Mouse (Mus musculus): ENCODE results near the gene Txnrd2.

The Txnrd2 gene

GRCm38 (mm10) chr16:18417491-18417890, 8.7 kb upstream of the Txnrd2 start:
- no peak for DNase-seq (ENCODE audit: low spot score)

GRCm38 (mm10) chr16:18418756-18419602, 7.2 kb upstream of the Txnrd2 start:
- no peak for DNase-seq (ENCODE audit: low spot score)

DNA sequence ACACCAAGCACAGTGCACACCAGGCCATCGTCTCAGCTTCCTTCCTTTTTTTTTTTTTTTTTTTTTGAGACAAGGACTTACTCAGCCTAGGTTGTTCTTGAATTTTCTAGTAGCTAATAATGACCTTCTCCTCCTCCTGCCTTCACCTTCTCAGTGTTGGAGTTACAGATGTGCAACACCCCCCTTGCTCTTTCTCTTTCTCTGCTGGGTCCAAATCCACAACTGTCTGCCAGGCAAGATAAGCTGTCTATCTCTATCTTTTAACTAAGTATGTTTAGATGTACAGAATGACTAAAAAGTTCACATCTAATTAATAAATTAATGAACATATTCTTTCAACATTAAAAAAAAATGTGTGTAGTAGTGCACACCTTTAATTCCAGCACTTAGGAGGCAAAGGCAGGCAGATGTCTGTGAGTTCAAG, 6.6 kb upstream of the Txnrd2 start:
- no peak for DNase-seq (ENCODE audit: low spot score)

- DNase-seq (ENCODE audit: low spot score) = no peak
Measured at GRCm38 (mm10) chr16:18420571-18420970, 5.6 kb upstream of the Txnrd2 start.

- DNase-seq (ENCODE audit: low spot score) = no peak
Measured at GRCm38 (mm10) chr16:18423203-18423914, 2.8 kb upstream of the Txnrd2 start.

DNA sequence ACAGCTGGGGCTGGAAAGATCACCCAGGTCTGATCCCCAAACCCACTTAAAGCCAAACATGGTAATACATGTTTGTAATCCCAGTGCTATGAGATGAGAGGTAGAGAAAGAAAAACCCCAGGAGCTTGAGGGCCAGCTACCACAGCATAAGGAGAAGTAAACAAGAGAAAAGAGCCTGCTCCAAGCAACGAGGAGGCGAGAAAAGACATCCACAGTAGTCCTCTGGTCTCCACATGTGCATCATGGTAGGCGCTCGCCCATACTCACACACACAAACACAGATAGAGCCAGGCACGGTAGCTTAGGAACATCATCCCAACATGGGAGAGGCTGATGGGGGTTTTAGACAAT, 2.3 kb upstream of the Txnrd2 start:
- no peak for DNase-seq (ENCODE audit: low spot score)

DNA sequence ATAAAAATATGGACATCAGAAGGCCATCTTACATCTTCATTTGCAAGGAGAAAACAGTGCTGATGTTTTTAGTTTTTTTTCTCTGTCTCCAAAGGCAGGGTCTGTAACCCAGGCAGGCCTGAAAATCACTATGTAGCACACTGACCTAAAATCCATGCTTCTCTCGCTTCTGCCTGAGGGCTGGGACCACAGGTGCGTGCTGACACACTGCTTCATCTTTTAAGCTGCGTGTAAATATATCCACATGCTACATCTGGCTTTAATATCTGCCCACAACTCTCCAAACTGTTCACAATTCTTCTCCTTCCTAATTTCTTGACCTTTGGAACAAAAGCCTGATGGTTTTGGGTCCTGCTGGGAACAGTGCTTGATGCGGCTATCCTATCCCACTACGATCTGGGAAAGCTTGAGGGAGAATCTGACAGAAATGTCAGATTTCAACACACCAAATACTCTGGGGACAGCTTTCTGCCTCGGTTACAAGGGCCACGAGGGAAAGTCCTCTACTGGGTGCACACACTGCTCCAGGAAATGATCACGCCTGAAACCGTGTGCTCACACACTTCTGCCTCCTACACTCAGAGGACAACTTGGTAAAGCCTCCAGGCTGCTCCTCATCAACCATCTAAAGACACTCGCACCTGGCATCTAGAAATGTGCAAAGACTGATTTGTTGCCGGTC, 1.7 kb upstream of the Txnrd2 start:
- DNase-seq (ENCODE audit: low spot score) = no peak

GRCm38 (mm10) chr16:18425475-18426214, 539 bp upstream of the Txnrd2 start:
- no peak for DNase-seq (ENCODE audit: low spot score)

GRCm38 (mm10) chr16:18426802-18427280, 657 bp downstream of the Txnrd2 start, which contains the start of gene Comt:
Gene Comt (minus strand): TSS chr16:18426852.
- no peak for DNase-seq (ENCODE audit: low spot score)

DNA sequence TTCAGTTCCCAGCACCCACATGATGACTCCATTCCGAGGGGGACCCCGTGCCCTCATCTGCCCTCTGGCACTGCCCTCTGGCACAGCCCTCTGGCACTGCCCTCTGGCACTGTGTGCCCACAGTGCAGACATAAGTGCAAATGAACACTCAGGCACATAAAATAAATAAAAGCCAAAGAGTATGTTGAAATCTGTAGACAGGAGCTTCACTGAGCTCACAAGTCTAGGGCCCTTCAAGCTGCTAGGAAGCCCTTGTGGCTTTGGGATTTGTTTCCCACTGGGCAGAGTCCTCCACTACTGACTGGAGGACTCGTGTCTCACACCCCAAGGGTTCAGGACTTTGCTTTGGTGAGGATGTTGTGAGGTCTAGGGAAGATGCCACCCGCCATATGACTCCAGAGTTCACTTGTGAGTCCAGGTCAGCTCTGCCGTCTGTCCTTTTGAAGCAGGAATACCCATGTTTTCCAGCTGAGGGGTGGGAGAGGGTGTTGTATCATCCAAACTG, 1.9 kb downstream of the Txnrd2 start:
- no peak for DNase-seq (ENCODE audit: low spot score)

DNA sequence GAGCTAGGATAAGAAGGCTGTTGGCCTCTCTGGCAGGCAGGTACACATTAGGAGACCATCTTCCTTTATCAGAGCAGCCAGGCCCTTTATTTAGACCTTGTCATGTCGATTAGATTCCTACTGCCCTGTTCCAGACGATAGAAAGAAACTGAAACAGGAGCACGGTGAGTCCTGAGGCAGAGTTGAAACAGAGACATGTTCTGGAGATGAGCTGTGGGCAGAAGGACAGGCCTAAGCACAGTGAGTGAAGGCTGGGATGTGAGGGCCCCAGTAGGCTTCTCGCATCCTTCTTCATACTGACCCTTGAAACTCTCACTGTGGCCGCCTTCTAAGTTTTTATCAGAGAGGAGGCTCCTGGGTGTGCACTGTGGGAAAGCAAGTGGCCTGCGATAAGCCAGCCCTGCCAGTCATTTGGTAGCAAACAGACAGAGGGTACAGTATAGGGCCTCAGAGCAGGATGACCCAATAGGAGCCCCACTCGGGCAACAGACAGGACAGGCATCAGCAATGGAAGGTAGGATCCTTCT, 2.4 kb downstream of the Txnrd2 start:
- no peak for DNase-seq (ENCODE audit: low spot score)

DNA sequence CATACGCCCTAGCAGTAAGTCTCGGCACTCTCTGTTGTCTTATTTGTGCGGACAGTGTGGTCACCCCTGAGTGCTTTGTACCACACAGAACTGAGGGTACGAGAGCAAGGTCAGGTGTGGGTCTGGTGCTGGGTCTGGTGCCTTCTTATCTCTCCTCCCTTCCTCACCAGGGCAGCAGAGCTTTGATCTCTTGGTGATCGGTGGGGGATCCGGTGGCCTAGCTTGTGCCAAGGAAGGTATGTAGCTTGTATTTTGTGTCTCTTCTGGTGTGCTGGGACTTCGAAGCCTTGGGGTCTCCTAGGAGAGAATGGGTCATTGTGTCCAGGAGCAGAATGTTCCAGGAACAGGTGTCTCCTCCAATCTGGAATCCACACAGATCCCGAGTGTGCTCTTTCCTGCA, 3.5 kb downstream of the Txnrd2 start:
- no peak for DNase-seq (ENCODE audit: low spot score)

GRCm38 (mm10) chr16:18430641-18431212, 4.5 kb downstream of the Txnrd2 start:
- DNase-seq (ENCODE audit: low spot score) = no peak

- no peak for DNase-seq (ENCODE audit: low spot score)
Measured at GRCm38 (mm10) chr16:18433341-18433920, 7.2 kb downstream of the Txnrd2 start.

GRCm38 (mm10) chr16:18436128-18436527, 9.9 kb downstream of the Txnrd2 start:
- no peak for DNase-seq (ENCODE audit: low spot score)

DNA sequence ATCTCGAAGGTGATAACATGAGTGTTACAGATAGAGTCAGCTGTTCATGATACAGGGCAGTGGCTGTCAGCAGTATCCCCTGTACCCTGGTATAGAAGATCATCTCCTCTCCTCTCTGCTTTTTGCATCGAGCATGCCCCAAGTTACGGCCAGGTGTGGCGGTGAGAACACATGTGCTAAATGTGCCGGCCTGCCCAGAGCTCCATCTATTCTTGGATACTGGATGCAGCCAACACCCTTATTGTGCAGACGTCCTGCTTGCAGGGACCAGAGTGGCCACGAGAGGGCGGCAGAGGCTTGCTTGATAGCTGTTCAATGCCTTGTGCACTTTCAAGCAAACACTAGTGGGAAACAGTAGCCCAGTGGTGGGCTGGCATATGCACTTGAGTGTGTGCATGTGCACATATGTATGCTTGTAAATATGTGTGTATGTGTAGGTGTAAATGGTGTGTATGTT, 17.2 kb downstream of the Txnrd2 start:
- peak; percentile 83 for DNase-seq (ENCODE audit: low spot score)

GRCm38 (mm10) chr16:18447243-18447642, 21.1 kb downstream of the Txnrd2 start:
- no peak for DNase-seq (ENCODE audit: low spot score)

GRCm38 (mm10) chr16:18448104-18448503, 21.9 kb downstream of the Txnrd2 start:
- no peak for DNase-seq (ENCODE audit: low spot score)

GRCm38 (mm10) chr16:18449005-18449404, 22.8 kb downstream of the Txnrd2 start:
- no peak for DNase-seq (ENCODE audit: low spot score)

DNA sequence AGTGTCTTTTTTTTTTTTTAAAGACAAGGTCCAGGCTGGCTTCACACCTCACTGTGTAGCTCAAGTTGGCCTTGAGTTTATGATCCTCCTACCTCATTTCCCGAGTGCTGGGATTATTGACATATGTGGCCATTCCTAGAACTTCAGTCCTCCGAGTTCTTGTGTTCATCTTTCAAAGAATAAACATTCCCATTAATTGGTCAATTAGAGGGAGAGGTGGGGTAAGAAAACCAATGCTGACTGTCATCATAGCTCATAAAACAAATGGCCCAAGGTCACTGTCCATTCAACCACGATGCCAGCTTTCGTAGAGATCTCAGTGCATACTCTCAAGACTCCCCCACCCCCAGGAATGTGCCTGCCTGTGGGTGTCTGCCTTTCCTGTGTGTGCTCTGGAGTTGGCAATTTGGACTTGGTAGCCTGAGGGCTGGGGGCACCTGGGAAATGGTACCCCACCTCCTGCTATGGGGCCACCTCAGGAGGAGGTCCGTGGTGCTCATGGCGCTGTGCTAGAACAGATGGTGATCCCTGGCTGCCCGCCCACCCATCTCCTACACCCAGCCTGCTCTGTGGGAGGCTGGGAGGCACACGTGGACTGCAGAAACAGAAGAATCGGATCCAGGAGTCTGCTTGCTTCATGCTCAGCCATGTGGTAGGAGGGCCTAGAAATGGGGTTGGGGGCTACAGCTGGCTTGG, 25.4 kb downstream of the Txnrd2 start:
- no peak for DNase-seq (ENCODE audit: low spot score)

Measured in T-cell, adult 2 months (primary cell).